Mouse (Mus musculus) olfactory bulb, adult 2 months (tissue): Measurements from ENCODE around the gene Bag6.

Experiments
- CTCF ChIP-seq: fragments of 200-500 bp; IDR thresholded peaks from 2 replicates; pipeline ENCODE4 v1.5.1; 2012; ENCODE audit warnings: low read depth, mild to moderate bottlenecking, low read length, moderate library complexity; ENCODE audit not compliant: insufficient read depth
- POLR2A ChIP-seq: fragments of 200-500 bp; IDR thresholded peaks from 2 replicates; pipeline ENCODE4 v1.6.1; 2012; ENCODE audit warnings: mild to moderate bottlenecking, low read depth, low read length, moderate library complexity; ENCODE audit not compliant: insufficient read depth

DNA sequence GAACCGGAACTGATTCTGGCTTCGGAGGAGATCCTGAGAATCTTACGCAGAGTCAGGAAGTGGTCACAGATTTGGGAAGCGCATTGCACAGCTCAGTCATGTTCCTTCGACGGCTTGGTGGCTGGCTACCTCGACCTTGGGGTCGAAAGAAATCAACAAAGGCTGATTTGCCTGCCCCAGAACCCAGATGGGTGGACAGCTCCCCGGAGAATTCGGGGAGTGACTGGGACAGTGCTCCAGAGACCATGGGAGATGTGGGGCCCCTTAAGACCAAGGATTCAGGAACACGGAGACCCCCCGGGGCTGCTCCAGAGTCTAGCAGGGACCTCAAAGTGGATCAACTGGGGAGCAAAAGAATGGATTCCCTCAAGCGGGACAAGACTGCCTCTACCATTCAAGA lies 8.0 kb upstream of the Bag6 start:
- TF ChIP-seq POLR2A: no peak
- no peak for TF ChIP-seq CTCF
